Mouse (Mus musculus): ENCODE measurements around the gene Ube2l3. TPM values are rescaled to one million over a fixed set of nuclear protein-coding genes. Genes with fewer than 3 reads are reported as not detected.

Ube2l3 gene
- polyA plus RNA-seq, 1 experiment from 2014 or later: 310 TPM

DNA sequence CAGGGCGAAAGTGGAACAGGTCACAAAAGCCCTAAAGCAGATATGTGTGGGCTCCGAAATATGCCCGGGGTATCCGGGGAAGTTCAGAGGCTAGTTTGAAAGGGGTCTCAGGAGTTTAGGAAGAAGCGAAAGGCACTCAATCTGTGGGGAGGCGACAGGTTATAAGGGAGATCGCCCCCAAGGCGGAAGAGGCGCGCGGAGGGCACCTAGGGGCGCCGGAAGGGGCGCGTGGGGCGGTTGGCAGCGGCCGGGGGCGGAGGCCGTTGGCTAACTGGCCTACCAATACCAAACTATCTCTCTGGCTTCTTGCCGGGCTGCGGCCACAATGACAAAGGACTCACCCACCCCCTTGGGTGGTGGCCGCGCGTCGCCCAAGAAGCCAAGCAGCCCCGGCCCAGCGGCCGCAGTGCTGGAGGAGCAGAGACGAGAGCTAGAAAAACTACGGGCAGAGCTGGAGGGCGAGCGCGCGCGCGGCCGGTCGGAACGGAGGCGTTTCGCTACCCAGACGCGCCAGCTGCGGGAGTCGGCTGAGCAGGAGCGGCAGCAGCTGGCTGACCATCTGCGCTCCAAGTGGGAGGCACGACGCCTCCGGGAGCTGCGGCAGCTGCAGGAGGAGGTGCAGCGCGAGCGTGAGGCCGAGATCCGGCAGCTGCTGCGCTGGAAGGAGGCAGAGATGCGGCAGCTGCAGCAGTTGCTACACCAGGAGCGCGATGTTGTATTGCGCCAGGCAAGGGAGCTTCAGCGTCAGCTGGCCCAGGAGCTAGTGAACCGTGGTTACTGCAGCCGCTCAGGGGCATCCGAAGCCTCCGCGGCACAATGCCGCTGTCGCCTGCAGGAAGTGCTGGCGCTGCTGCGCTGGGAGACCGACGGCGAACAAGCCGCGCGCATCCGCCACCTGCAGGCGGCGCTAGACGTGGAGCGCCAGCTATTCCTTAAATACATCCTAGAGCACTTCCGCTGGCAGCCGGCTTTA, 6.2 kb upstream of the Ube2l3 start, which contains the start of gene Rimbp3:
Gene Rimbp3 (plus strand): TSS at position 215 of the 973 bp plus-strand sequence.
- Histone ChIP-seq H3K4me1 (replicated peaks) (peaks cover 12% of the 10 kb centered on the region), H3K27ac (ENCODE audit: poor library complexity, severe bottlenecking) (no peak within 1 kb of the TSS), H3K36me3 (no peaks in the 10 kb centered on the region), H3K9ac (peak within 1 kb of the TSS; percentile 69), H3K27me3 (replicated peaks) (peaks cover 35% of the 10 kb centered on the region), H3K4me2 (peak within 1 kb of the TSS; percentile 99), H3K9me3 (replicated peaks) (no peaks in the 10 kb centered on the region), H3K4me3 (peak within 1 kb of the TSS; percentile 60)
- ATAC-seq (ENCODE audit: insufficient number of reproducible peaks, low FRiP score): peak; percentile 71
- 2% methylated on average over 85 of the region's 85 CpGs for WGBS

GRCm38 (mm10) chr16:17204990-17205389, 2.5 kb upstream of the Ube2l3 start:
- Histone ChIP-seq H3K36me3 (no peaks in the 10 kb centered on the region), H3K4me2 (no peak overlapping the region), H3K27ac (ENCODE audit: poor library complexity, severe bottlenecking) (no peak overlapping the region), H3K4me3 (no peak overlapping the region), H3K27me3 (replicated peaks) (peaks cover 10% of the 10 kb centered on the region), H3K4me1 (replicated peaks) (peaks cover 10% of the 10 kb centered on the region), H3K9ac (no peak overlapping the region), H3K9me3 (replicated peaks) (no peaks in the 10 kb centered on the region)
- no peak for ATAC-seq (ENCODE audit: insufficient number of reproducible peaks, low FRiP score)
- 4% methylated on average over 6 of the region's 6 CpGs for WGBS

GRCm38 (mm10) chr16:17201977-17202376, 472 bp downstream of the Ube2l3 start:
- H3K36me3 ChIP-seq: no peaks in the 10 kb centered on the region
- no peak overlapping the region for H3K4me2 ChIP-seq
- 0 out of 2 replicates have a peak overlapping the region, but pooled peaks have one; percentile 86 for H3K4me3 ChIP-seq
- H3K9ac ChIP-seq: no peak overlapping the region
- peaks cover 10% of the 10 kb centered on the region for H3K27me3 ChIP-seq (replicated peaks)
- ATAC-seq (ENCODE audit: insufficient number of reproducible peaks, low FRiP score): no peak
- H3K9me3 ChIP-seq (replicated peaks): no peaks in the 10 kb centered on the region
- no peak overlapping the region for H3K27ac ChIP-seq (ENCODE audit: poor library complexity, severe bottlenecking)
- peaks cover 13% of the 10 kb centered on the region for H3K4me1 ChIP-seq (replicated peaks)
- 54% methylated on average over 2 of the region's 2 CpGs for WGBS

DNA sequence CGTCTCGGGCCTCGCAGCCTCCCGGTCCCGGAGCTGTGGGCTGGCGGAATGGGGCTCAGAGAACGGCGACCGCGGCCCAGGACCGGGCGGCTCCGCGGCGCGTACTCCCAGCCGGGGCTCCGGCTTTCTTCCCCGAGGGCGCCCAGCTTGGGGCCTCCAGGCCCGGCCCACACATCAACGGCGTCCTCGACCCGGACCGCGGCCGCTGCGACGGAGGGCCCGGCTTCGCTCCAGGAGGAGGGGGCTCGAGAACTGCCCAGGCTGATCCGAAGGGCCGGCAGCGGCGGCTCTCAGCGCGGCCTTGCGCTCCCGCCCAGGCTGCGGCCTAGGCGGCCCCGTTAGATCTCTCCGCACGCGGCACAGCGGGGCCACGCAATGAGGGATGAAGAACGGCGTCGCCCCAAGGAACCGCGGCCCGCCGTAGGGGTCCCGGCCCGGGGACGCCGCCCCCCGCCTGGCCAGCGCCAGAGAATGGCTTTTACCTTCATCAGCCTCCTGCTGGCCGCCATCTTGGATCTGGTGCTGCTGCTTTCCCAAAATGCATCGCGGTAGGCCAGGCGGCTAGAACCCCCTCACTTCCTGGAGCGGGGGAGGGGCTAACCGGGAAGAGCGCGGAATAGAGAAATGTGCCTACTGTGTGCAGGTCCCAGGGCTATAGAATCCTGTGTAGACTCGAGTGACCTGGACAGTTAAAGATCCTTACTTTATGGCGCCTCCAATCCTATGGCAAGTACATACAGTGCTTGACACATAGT, 1.3 kb downstream of the Ube2l3 start:
- Histone ChIP-seq H3K27ac (ENCODE audit: poor library complexity, severe bottlenecking) (peak overlapping the region; percentile 87), H3K36me3 (no peaks in the 10 kb centered on the region), H3K4me3 (peak overlapping the region; percentile 86), H3K4me1 (replicated peaks) (peaks cover 13% of the 10 kb centered on the region), H3K9ac (peak overlapping the region; percentile 98), H3K27me3 (replicated peaks) (peaks cover 2% of the 10 kb centered on the region), H3K4me2 (peak overlapping the region; percentile 76), H3K9me3 (replicated peaks) (no peaks in the 10 kb centered on the region)
- under 1% methylated on average over 67 of the region's 72 CpGs for WGBS
- ATAC-seq (ENCODE audit: insufficient number of reproducible peaks, low FRiP score): peak; percentile 92

- H3K27ac ChIP-seq (ENCODE audit: poor library complexity, severe bottlenecking): peak overlapping the region; percentile 87
Observed at GRCm38 (mm10) chr16:17200121-17200952, 2.1 kb downstream of the Ube2l3 start.

DNA sequence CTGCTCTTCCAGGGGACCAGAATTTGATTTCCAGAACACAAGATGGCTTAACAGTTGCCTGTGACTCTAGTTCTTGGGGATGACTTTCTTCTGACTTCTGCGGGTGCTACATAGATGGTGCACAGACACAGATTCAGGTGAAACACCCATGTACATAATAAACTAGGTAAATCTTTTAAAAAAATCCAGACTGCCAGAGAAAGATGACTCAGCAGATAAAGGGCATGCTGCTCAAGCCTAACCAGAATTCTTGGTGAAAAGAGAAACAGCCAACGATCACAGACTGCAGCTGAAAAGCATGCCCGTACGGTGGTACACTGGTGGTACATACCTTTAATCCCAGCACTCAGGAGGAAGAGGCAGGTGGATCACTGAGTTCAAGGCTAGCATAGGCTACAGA, 8.6 kb downstream of the Ube2l3 start:
- no peak for ATAC-seq (ENCODE audit: insufficient number of reproducible peaks, low FRiP score)
- H3K36me3 ChIP-seq: peaks cover 19% of the 10 kb centered on the region
- no peak overlapping the region for H3K4me2 ChIP-seq
- no peak overlapping the region for H3K9ac ChIP-seq
- H3K9me3 ChIP-seq (replicated peaks): no peaks in the 10 kb centered on the region
- no peak overlapping the region for H3K27ac ChIP-seq (ENCODE audit: poor library complexity, severe bottlenecking)
- 91% methylated on average over 4 of the region's 4 CpGs for WGBS
- H3K27me3 ChIP-seq (replicated peaks): no peaks in the 10 kb centered on the region
- no peak overlapping the region for H3K4me3 ChIP-seq
- H3K4me1 ChIP-seq (replicated peaks): peaks cover 15% of the 10 kb centered on the region; the same call in 1 of the 2 replicates

More at GRCm38 (mm10) chr16:17200121-17200952, 2.1 kb downstream of the Ube2l3 start:
- Histone ChIP-seq H3K36me3 (no peaks in the 10 kb centered on the region), H3K4me2 (peak overlapping the region; percentile 76), H3K4me3 (peak overlapping the region; percentile 86), H3K9ac (peak overlapping the region; percentile 98), H3K9me3 (replicated peaks) (no peaks in the 10 kb centered on the region), H3K4me1 (replicated peaks) (peaks cover 14% of the 10 kb centered on the region), H3K27me3 (replicated peaks) (no peaks in the 10 kb centered on the region)
- ATAC-seq (ENCODE audit: insufficient number of reproducible peaks, low FRiP score): peak; percentile 9; the same call in 1 of the 2 replicates
- WGBS: 2% methylated on average over 24 of the region's 24 CpGs

- ATAC-seq (ENCODE audit: insufficient number of reproducible peaks, low FRiP score): no peak
- Histone ChIP-seq H3K27me3 (replicated peaks) (no peaks in the 10 kb centered on the region), H3K9me3 (replicated peaks) (no peaks in the 10 kb centered on the region), H3K36me3 (peaks cover 31% of the 10 kb centered on the region), H3K27ac (ENCODE audit: poor library complexity, severe bottlenecking) (no peak overlapping the region), H3K4me1 (replicated peaks) (peaks cover 20% of the 10 kb centered on the region), H3K4me3 (no peak overlapping the region), H3K9ac (no peak overlapping the region), H3K4me2 (no peak overlapping the region)
Observed at GRCm38 (mm10) chr16:17185475-17185874, 17.0 kb downstream of the Ube2l3 start.

DNA sequence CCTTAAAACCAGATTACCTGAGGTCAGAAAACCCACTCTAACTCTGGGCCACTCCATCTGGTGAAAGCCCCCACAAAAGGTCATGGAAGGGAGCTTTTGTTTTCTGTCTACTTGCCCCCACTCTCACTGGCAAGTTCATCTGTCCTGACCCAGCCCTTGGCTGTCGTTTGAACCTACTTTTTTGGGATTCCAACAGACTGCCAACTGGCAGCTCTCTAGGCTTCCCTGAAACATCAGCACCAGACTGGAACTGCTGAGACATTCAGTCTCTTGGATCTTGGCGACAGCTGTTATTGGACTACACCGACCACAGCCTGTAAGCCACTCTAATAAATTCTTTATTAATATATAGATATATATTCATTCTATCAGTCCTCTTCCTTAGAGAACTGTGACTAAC, 19.4 kb downstream of the Ube2l3 start:
- H3K27ac ChIP-seq (ENCODE audit: poor library complexity, severe bottlenecking): no peak overlapping the region
- WGBS: 78% methylated on average over 3 of the region's 3 CpGs
- H3K4me2 ChIP-seq: no peak overlapping the region
- H3K4me1 ChIP-seq (replicated peaks): peaks cover 20% of the 10 kb centered on the region
- H3K9me3 ChIP-seq (replicated peaks): no peaks in the 10 kb centered on the region
- H3K9ac ChIP-seq: no peak overlapping the region
- no peaks in the 10 kb centered on the region for H3K27me3 ChIP-seq (replicated peaks)
- peaks cover 34% of the 10 kb centered on the region for H3K36me3 ChIP-seq
- no peak overlapping the region for H3K4me3 ChIP-seq
- no peak for ATAC-seq (ENCODE audit: insufficient number of reproducible peaks, low FRiP score)

- H3K27ac ChIP-seq (ENCODE audit: poor library complexity, severe bottlenecking): 0 out of 2 replicates have a peak overlapping the region, but pooled peaks have one; percentile 9
Observed at GRCm38 (mm10) chr16:17182136-17182535, 20.3 kb downstream of the Ube2l3 start.

GRCm38 (mm10) chr16:17181382-17181781, 21.1 kb downstream of the Ube2l3 start:
- no peak overlapping the region for H3K27ac ChIP-seq (ENCODE audit: poor library complexity, severe bottlenecking)
- peaks cover 26% of the 10 kb centered on the region for H3K4me1 ChIP-seq (replicated peaks)
- ATAC-seq (ENCODE audit: insufficient number of reproducible peaks, low FRiP score): no peak

More at GRCm38 (mm10) chr16:17182136-17182535, 20.3 kb downstream of the Ube2l3 start:
- Histone ChIP-seq H3K4me2 (no peak overlapping the region), H3K36me3 (peaks cover 34% of the 10 kb centered on the region), H3K9me3 (replicated peaks) (no peaks in the 10 kb centered on the region), H3K9ac (no peak overlapping the region), H3K4me3 (no peak overlapping the region), H3K4me1 (replicated peaks) (peaks cover 20% of the 10 kb centered on the region), H3K27me3 (replicated peaks) (no peaks in the 10 kb centered on the region)
- 79% methylated on average over 2 of the region's 2 CpGs for WGBS
- no peak for ATAC-seq (ENCODE audit: insufficient number of reproducible peaks, low FRiP score)

More at GRCm38 (mm10) chr16:17181382-17181781, 21.1 kb downstream of the Ube2l3 start:
- H3K36me3 ChIP-seq: peaks cover 30% of the 10 kb centered on the region
- no peaks in the 10 kb centered on the region for H3K9me3 ChIP-seq (replicated peaks)
- H3K9ac ChIP-seq: no peak overlapping the region
- H3K27me3 ChIP-seq (replicated peaks): no peaks in the 10 kb centered on the region
- WGBS: 74% methylated on average over 4 of the region's 4 CpGs
- H3K4me3 ChIP-seq: no peak overlapping the region
- H3K4me2 ChIP-seq: no peak overlapping the region

All from heart, embryonic 12.5 days (tissue).